Mouse (Mus musculus) gastrocnemius, postnatal 25 days (tissue): Measurements from ENCODE around the gene E130114P18Rik. TPM values are rescaled to one million over a fixed set of nuclear protein-coding genes. Genes with fewer than 3 reads are reported as not detected.

Experiments used
- DNase-seq: peaks from one replicate; pipeline ENCODE4 v3.0.0; 2022
- total RNA-seq, 2 experiments: library from RNA; stranded (reverse); gene quantifications; 1 replicate in 1 of 2; 2 replicates in 1 of 2; pipeline ENCODE4 v1.2.3; 2021

The E130114P18Rik gene
- total RNA-seq, 2 experiments from 2014 or later = 0.41 TPM; not detected in 1

GRCm38 (mm10) chr4:97693931-97694330, 83.9 kb downstream of the E130114P18Rik start:
- peak; percentile 67 for DNase-seq

GRCm38 (mm10) chr4:97693054-97693453, 84.8 kb downstream of the E130114P18Rik start:
- DNase-seq = no peak

- DNase-seq = no peak
Measured at GRCm38 (mm10) chr4:97690384-97690766, 87.5 kb downstream of the E130114P18Rik start.

DNA sequence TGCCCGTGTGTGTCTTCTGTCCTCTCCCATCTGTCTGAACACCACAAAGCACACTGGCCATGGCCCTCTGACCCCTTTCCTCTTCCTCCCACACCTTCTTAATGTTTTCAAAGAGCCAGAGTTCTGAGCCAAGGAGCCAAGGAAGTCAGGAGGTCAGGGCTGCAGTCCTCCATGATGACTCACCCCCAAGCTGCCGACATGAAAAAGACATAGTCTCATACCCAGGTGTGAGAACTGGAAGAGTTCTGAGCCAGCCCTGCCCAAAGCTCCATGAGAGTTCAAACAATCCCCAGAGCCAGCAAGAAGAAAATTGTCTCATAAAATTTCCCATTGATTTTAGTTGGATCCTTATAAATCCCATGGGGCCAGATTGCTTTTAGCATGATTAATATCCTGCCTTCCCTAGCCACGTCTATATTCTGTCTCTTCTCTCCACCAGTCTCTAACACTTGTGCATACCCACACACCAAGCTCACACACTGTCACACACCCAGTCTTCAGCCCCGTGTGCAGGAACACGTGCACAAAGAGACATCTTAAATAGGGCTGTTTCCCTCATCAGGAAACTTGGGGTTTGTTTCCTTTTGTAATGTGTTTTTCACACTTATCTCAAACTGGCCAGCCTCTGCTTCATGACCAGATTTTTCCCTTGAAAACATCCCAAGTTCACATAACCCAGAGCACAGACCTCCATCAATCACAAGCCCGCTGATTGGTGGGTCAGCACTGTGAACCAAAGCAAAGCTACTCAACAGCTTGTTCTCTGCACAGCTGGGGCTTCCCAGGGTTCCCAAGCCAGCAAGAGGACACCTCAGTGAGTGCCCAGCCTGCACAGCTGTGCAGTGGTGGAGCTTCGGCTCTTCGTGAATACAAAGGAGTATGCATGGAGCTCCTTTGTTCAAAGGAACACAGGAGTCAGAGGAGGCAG, 88.2 kb downstream of the E130114P18Rik start:
- peak; percentile 82 for DNase-seq

GRCm38 (mm10) chr4:97686020-97686419, 91.9 kb downstream of the E130114P18Rik start:
- DNase-seq = no peak

DNA sequence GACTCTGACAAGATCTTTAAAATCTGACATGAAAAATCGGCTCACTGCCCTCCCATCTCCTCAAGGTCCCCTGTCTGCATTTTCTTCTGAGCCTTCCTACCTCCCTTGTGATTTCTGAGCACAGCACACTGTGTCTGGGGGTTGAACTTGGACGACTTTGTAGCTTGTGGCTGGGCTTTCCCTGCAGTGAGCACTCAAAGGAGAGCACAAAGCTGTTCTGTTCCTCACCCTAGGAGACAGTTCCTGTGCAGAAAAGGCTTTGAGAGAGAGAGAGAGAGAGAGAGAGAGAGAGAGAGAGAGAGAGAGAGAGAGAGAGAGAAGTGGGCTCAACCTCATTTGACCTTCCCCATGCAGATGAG, 101.3 kb downstream of the E130114P18Rik start:
- no peak for DNase-seq

DNA sequence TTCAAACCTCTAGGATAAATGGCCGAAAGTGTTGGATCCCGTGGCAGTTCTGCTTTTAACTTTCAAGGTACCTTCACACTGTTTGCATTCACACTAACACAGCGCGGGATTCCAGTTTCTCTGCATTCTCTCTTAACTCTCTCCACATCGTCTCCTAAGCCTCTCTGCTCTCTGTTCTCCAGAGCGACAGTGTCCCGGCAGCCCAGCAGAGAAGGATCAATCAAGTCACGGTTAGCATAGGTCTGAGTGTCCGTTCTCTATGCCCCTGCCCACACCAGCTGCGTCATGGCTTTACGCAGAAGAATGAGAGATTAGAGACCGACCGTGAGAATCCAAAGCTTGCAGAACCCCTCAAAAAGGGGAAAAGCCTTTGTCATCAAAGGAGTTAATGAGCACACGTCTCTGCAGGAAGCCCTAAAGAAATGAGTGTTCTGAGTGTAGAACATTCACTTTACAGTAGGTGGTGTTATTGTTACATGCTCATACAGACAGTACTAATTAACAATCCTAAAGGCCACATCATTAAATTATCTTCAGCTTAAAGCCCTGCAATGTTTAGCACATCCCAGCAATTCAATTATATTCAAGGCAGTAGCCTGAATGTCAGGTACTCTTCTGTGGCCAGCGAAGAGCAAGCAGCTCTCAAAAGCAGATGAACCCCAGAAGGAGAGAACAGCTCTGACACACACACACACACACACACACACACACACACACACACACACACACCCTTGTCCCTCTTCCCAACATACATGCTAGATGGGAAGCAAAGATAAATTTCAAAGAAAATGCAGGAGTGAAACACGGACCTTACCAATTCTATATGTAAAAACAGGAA, 101.9 kb downstream of the E130114P18Rik start:
- DNase-seq = no peak

GRCm38 (mm10) chr4:97673854-97674510, 103.9 kb downstream of the E130114P18Rik start:
- DNase-seq = no peak

GRCm38 (mm10) chr4:97672501-97672900, 105.4 kb downstream of the E130114P18Rik start:
- DNase-seq = no peak

DNA sequence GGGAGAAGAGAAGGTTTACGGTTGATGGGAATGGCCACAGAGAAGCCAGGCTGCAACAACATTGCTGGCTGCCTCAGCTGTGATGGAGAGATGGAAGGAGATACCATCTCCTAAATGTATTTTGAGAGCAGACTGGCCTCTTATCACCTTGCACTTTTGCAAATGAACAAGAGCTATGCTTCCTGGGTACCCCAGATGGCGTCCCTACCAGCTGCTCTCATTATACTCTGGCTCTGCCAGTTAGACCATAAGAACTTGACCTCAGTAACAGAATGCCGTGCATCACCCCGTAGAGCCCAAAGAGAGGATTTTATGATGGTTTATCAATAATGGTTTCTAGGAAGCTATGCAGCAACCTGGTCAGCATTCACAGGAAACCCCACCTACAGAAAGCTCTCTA, 106.0 kb downstream of the E130114P18Rik start:
- no peak for DNase-seq

GRCm38 (mm10) chr4:97670418-97670817, 107.5 kb downstream of the E130114P18Rik start:
- DNase-seq = no peak

DNA sequence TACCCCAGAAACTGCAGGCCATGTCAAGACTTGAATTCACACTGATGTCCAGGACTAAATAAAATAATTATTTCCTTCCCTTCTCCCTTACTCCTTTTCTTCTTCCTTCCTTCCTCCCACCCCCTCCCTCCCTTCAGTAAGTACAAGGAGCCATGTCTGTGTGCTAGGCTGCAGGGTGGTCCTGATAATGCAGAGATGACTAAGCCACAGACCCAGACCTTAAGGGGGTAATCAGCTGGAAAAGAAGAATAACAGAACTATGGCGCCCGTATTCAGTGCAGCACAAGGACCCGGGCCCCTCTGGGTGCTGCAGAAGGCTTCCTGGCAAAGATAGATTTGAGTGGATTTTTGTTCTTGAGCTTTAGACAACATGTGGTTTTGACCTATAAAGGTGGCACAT, 108.1 kb downstream of the E130114P18Rik start:
- no peak for DNase-seq

DNA sequence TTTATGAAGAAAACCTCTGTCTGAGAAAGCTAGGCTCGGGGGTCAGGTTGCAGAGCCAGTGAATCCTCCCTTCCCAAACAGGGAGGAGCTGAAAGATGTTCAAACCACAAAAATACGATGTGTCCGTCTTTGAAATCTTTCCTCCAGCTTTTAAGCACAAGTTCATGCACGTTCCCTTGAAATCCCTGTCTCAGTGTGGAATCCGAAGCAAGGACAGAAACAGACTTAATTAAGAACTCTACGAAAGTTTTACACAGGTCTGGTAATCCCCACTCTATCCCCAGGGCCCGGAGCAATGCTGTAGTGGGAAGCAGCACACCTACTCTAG, 112.5 kb downstream of the E130114P18Rik start:
- DNase-seq = no peak

- no peak for DNase-seq
Measured at GRCm38 (mm10) chr4:97664738-97665427, 113.0 kb downstream of the E130114P18Rik start.

- DNase-seq = no peak
Measured at GRCm38 (mm10) chr4:97663922-97664321, 114.0 kb downstream of the E130114P18Rik start.

DNA sequence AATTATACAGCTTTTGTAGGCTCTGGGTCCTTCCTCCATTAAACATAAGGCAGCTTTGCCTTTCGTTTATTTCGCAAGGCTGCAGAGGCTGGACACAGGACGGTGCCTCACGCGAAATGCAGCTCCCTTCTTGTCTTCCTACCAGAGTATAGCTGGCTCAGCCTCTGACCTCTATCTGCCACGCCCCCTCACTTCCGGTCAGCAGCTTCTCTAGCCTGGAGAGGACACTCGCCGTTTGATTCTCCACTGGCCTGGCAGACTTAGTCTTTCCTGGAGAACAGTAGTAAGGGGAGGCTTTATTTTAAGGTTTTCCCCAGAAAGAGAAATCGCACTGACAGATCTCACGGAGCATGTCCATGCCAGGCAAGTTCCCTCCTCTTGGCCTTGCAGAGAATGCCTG, 115.0 kb downstream of the E130114P18Rik start:
- no peak for DNase-seq

DNA sequence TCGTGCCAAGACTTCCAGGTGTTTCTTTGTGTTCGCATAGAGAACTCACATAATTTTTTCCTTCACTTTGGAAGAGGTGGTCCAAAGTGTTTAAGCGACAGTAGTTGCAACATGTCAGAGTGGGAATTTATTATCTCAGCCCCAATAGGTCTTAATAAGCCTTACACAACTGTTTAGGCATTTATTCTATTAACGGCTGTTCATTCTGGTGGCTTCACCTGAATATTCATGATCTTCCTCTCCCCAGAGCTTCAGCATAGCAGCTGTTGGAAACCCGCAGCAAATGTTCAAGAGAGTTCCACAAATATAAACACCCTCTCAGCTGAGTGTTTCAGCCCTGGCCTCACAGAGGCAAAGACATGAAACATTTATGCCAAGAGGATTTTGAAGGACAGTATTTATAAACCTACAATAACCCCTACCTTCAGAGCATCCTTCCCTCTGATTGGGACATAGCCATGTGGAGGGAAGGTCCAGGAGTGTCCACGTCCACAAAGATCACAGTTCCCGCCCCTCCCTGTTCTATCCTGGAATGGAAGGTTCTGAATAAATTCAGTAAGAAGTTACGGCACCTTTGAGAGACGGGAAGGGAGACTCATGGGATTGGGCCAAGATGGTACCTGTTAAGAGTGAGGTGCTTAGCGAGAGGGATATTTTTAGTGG, 116.1 kb downstream of the E130114P18Rik start:
- DNase-seq = no peak

GRCm38 (mm10) chr4:97657586-97657985, 120.3 kb downstream of the E130114P18Rik start:
- peak; percentile 15 for DNase-seq

DNA sequence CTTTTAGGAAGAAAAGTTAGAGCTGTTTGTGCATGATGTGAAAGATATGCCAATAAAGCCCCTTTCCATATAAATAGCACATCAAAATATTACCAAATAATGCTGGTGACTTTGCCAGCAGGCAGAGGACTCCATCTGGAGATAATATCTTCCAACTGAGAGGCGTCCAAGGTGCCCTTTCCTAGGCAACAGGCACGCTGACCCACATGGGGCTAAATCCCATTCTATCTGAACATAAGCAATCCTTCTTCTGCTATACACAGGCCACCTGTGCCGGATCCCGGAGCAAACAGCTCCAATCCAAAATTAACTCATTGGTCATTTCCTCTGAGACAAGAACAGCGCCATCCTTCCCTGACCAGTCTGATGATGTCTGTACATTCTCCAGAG, 128.3 kb downstream of the E130114P18Rik start:
- DNase-seq = no peak

DNA sequence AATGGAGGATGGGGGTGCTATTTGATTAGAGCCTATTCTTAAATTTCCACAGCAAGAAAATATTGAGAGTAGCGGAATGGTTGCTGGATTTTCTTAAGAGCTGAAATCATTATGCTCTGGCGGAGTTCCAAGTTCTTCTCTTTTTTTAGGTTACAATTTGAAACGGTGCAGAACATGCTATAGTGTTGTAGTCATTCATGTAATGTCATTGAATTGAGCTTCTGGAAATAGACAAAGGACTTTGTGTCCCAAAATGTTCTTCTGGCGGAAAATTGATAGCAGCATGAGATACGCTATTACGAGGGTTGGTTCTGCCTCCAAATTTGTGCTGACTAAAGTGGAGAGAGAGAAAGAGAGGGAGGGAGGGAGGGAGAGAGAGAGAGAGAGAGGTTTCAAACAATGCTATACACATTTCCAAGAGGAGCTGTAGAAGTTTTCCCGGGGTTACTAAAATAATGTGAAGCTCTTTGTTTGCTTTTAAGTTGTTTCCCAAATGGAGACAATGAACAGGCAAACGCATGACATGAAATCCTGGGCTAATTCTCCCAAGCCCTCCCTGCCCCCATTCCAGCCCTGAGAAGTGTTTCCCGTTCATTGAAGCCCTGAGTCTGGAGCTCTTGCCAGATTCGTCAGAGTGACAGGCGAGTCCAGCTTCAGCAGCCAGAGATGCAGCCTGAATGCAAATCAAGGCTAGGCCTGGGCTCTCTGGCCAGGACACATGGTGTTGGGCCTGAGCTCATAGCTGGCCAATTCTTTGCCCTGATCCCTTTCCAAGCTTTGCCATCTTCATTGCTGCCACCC, 128.9 kb downstream of the E130114P18Rik start:
- peak; percentile 28 for DNase-seq

DNA sequence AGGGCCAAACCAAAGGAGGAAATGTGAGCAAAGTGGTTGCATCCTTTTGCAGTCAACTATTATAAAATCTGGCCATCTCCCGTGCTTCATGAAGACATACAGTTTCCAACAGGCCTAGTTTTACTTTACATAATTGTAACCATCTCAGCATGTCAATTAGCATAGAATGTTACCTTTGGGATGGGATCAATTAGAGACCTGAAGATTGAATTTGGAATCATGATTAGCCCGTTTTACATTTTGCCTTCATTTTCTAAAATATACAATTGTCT, 129.5 kb downstream of the E130114P18Rik start:
- DNase-seq = no peak
